Mouse (Mus musculus) myocyte (in vitro differentiated cells): Measurements from ENCODE around the gene Ssh2. TPM values are rescaled to one million over a fixed set of nuclear protein-coding genes. Genes with fewer than 3 reads are reported as not detected.

Source experiments
- H3K27me3 ChIP-seq: one replicate; pipeline ENCODE4 v1.6.1; 2011; ENCODE audit not compliant: control insufficient read depth, insufficient read depth, insufficient read length
- H3K36me3 ChIP-seq: one replicate; pipeline ENCODE4 v1.6.1; 2011; ENCODE audit not compliant: control insufficient read depth, insufficient read depth
- H3K4me2 ChIP-seq: one replicate; pipeline ENCODE4 v1.6.1; 2011; ENCODE audit warnings: low read depth, control low read depth
- H3K4me3 ChIP-seq: one replicate; pipeline ENCODE4 v1.5.1; 2011; ENCODE audit warnings: mild to moderate bottlenecking, control low read depth, moderate library complexity
- H3K79me2 ChIP-seq: one replicate; pipeline ENCODE4 v1.6.1; 2011; ENCODE audit not compliant: control insufficient read depth, insufficient read depth
- H3ac ChIP-seq: one replicate; pipeline ENCODE4 v1.6.1; 2011; ENCODE audit not compliant: control insufficient read depth, insufficient read length
- CEBPB ChIP-seq: IDR thresholded peaks from 2 replicates; pipeline ENCODE4 v1.6.1; 2011; ENCODE audit warnings: mild to moderate bottlenecking, moderate library complexity; ENCODE audit not compliant: poor library complexity, insufficient read depth, severe bottlenecking
- E2F4 ChIP-seq: IDR thresholded peaks from one replicate; pipeline ENCODE4 v1.6.1; 2011; ENCODE audit warnings: mild to moderate bottlenecking, control low read depth, moderate library complexity; ENCODE audit not compliant: insufficient read depth
- MAX ChIP-seq: IDR thresholded peaks from one replicate; pipeline ENCODE4 v1.6.1; 2011; ENCODE audit warnings: low read depth, mild to moderate bottlenecking, control low read depth
- MYOD1 ChIP-seq, 3 experiments: IDR thresholded peaks; one replicate each; pipeline ENCODE4 v1.6.1; 2011; ENCODE audit warnings: control low read depth in 2 of 3, low read depth in 2 of 3, mild to moderate bottlenecking in 2 of 3, moderate library complexity in 1 of 3; ENCODE audit not compliant: insufficient read length in 2 of 3, control insufficient read depth in 1 of 3
- MYOG ChIP-seq, 3 experiments: IDR thresholded peaks; one replicate each; pipeline ENCODE4 v1.6.1; 2011; ENCODE audit warnings: control low read depth in 2 of 3, low read depth in 2 of 3, mild to moderate bottlenecking in 2 of 3; ENCODE audit not compliant: insufficient read length in 2 of 3, control insufficient read depth in 1 of 3, insufficient read depth in 1 of 3
- POLR2A ChIP-seq: IDR thresholded peaks from one replicate; pipeline ENCODE4 v1.6.1; 2011; ENCODE audit warnings: low read depth, mild to moderate bottlenecking, control low read depth, moderate library complexity; ENCODE audit not compliant: insufficient read length
- POLR2AphosphoS2 ChIP-seq: IDR thresholded peaks from one replicate; pipeline ENCODE4 v1.6.1; 2011; ENCODE audit warnings: low read depth, control low read depth; ENCODE audit not compliant: insufficient read length
- REST ChIP-seq: IDR thresholded peaks from one replicate; pipeline ENCODE4 v1.6.1; 2011; ENCODE audit warnings: mild to moderate bottlenecking, control low read depth, moderate library complexity; ENCODE audit not compliant: insufficient read depth, insufficient read length
- SRF ChIP-seq: IDR thresholded peaks from one replicate; pipeline ENCODE4 v1.6.1; 2011; ENCODE audit warnings: low read depth; ENCODE audit not compliant: control insufficient read depth, insufficient read length
- TCF12 ChIP-seq: IDR thresholded peaks from one replicate; pipeline ENCODE4 v1.6.1; 2011; ENCODE audit warnings: mild to moderate bottlenecking, control low read depth; ENCODE audit not compliant: poor library complexity, insufficient read depth, severe bottlenecking
- TCF3 ChIP-seq: IDR thresholded peaks from one replicate; pipeline ENCODE4 v1.6.1; 2011; ENCODE audit warnings: low read depth, control low read depth; ENCODE audit not compliant: insufficient read length
- USF1 ChIP-seq: IDR thresholded peaks from one replicate; pipeline ENCODE4 v1.6.1; 2011; ENCODE audit warnings: low read depth, mild to moderate bottlenecking, control low read depth, moderate library complexity
- polyA plus RNA-seq: library from polyadenylated mRNA; unstranded; fragments of >200 nt; fragmentation: generic; extraction: Trizol; gene quantifications from one replicate; pipeline ENCODE4 v1.2.1, GENCODE M21; 2012; ENCODE audit warnings: missing spikeins

Gene Ssh2
- polyA plus RNA-seq, 1 experiment, result 4.8 TPM

DNA sequence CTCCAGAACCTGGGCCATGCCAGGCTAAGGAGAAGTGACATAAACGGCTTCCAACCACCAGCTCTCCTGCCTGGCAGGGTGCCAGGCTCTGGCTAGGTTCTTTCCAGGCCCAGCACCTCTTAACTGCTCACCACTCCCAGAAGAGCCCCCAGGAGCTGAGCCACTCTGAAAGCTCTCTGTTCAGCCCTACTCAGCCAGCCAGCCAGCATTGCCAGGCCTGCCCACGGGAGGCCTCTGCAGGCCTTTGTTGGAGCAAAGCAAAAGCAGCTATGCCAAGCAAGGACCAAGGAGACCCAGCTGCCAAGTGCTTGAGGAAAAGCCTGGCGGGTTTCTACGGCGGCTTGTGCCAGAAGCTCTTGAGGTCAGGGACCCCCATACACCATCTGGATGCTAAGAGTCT is 270.7 kb downstream of the Ssh2 start:
- H3K27me3 ChIP-seq, result no peaks in the 10 kb centered on the region
- no peak overlapping the region for H3K4me2 ChIP-seq
- H3K36me3 ChIP-seq, result no peaks in the 10 kb centered on the region
- H3K79me2 ChIP-seq, result peaks cover 67% of the 10 kb centered on the region
- TF ChIP-seq MYOD1 (IDR thresholded peaks at IDR 0.05; ENCODE audit: control insufficient read depth in 1 of 3, insufficient read length in 2 of 3, low read depth in 2 of 3) (no peak), CEBPB (no peak), SRF (no peak), E2F4 (no peak), USF1 (no peak), MAX (no peak), REST (no peak), TCF3 (no peak), MYOG (IDR thresholded peaks at IDR 0.05; ENCODE audit: control insufficient read depth in 1 of 3, insufficient read depth in 1 of 3, insufficient read length in 2 of 3, low read depth in 2 of 3) (no peak), POLR2AphosphoS2 (no peak), POLR2A (no peak), TCF12 (no peak)
- no peak overlapping the region for H3K4me3 ChIP-seq
- H3ac ChIP-seq, result no peak overlapping the region

DNA sequence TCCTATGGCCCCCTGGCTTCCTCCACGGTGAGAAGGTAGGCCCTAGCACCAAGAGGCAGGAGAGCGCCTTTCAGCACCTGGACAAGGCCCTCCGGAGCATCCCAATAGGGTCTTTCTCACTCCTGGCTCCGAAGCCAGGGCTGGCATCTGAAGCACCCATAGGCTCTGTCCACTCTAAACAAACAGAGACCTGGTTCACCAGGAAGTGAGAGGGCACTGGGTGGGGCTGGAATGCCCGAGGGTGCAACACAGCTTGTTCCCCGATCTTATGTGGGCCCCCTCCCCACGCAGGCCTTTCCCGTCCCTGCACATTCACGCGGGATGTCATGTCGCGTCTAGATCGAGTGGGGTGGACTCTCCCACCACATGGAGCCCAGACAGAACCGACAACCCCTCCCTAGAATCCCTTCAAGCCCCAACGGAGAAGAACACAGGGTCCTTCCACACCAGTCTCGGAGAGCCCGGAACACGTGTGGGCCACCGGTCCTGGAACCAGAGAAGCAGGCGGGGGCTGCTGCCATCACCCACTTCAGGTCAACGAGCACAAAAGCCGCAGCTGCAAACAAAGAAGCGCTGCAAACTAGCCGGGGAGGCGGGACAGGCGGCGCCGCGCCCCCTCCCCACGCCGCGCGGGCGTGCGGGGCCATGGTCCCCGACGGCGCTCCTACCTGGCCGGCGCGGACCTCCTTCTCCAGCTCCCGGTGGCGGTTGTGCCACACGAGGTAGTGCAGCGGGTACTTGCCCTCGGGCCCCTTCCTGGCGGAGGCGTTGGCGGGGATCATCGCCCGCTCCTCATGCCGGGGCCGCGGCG is 272.9 kb downstream of the Ssh2 start:
- Histone ChIP-seq H3ac (peak overlapping the region; percentile 53), H3K4me3 (peak overlapping the region; percentile 57), H3K27me3 (no peaks in the 10 kb centered on the region), H3K36me3 (no peaks in the 10 kb centered on the region), H3K4me2 (peak overlapping the region; percentile 93), H3K79me2 (peaks cover 53% of the 10 kb centered on the region)
- TF ChIP-seq POLR2A (peak; percentile 20), REST (peak; percentile 69), MYOD1 (IDR thresholded peaks at IDR 0.05; ENCODE audit: control insufficient read depth in 1 of 3, insufficient read length in 2 of 3, low read depth in 2 of 3) (no peak), E2F4 (no peak), MAX (no peak)

DNA sequence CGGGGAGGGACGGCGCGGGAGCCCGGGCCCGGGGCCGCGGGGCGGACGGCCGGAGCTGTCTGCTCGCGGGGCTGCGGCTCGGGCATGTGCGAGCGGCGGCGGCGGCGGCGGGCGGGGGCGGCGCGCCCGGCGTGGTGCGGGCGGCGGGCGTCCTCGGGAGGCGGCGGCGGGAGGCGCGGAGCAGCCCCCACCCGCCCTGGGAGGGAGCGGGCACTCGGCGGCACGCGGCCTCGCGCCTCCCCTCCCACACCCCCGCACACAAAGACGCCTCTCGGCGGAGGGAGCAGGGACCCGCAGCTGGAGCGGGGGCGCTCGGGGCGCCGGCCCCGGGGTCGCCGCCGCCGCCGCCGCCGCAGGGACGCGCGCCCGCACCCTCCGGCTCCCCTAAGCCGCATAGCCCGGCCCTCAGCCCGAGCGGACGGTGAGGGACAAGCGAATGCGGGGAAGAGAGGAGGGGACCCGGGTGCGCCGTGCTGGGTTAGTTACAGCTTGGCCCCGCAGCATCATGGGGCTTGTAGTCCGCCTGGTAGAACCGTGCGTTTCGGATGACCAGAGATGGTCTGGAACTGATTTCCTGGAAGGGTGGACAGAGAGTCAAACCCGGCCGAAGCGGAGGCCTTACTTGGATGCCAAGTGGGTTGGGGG is 273.6 kb downstream of the Ssh2 start, which contains the start of gene Ankrd13b:
TSS of gene Ankrd13b (minus strand) at position 88 of the 645 bp plus-strand sequence.
- Histone ChIP-seq H3K79me2 (peaks cover 53% of the 10 kb centered on the region), H3K4me3 (peak within 1 kb of the TSS; percentile 57), H3ac (peak within 1 kb of the TSS; percentile 53), H3K27me3 (no peaks in the 10 kb centered on the region), H3K4me2 (peak within 1 kb of the TSS; percentile 100), H3K36me3 (no peaks in the 10 kb centered on the region)
- peak; percentile 65 for TF ChIP-seq POLR2AphosphoS2
- peak in 1 of 3 experiments; percentile 21 for TF ChIP-seq MYOD1 (IDR thresholded peaks at IDR 0.05; ENCODE audit: control insufficient read depth in 1 of 3, insufficient read length in 2 of 3, low read depth in 2 of 3)
- no peak for TF ChIP-seq MYOG (IDR thresholded peaks at IDR 0.05; ENCODE audit: control insufficient read depth in 1 of 3, insufficient read depth in 1 of 3, insufficient read length in 2 of 3, low read depth in 2 of 3)
- TF ChIP-seq REST, result no peak
- TF ChIP-seq POLR2A, result peak; percentile 56
- no peak for TF ChIP-seq MAX

DNA sequence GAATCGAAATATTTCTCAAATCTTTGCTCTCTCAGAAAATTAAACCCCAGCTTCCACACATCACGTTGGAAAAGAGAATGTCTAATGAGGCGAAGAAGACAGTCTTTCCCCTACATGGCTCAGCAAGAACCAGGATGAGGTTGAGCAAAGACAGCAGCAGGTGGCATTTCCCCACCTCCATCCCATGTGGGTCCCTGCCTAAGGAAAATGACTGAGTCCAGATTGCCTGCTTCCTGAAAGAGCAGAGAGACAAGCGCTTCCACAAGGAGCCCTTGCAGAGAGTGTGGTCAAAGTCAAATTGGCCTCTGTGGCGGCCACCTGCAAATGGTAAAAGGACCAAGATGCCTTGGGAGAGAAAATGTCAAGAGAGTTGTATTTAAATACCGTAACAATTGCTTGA is 274.4 kb downstream of the Ssh2 start:
- peak overlapping the region; percentile 100 for H3K4me2 ChIP-seq
- no peak overlapping the region for H3ac ChIP-seq
- no peak for TF ChIP-seq E2F4
- TF ChIP-seq POLR2A, result no peak
- TF ChIP-seq MYOG (IDR thresholded peaks at IDR 0.05; ENCODE audit: control insufficient read depth in 1 of 3, insufficient read depth in 1 of 3, insufficient read length in 2 of 3, low read depth in 2 of 3), result no peak
- TF ChIP-seq MYOD1 (IDR thresholded peaks at IDR 0.05; ENCODE audit: control insufficient read depth in 1 of 3, insufficient read length in 2 of 3, low read depth in 2 of 3), result peak in 2 of 3 experiments; percentile 27 to 29
- no peak for TF ChIP-seq USF1
- TF ChIP-seq CEBPB, result no peak
- no peak for TF ChIP-seq TCF3
- no peak for TF ChIP-seq MAX
- H3K4me3 ChIP-seq, result peak overlapping the region; percentile 57
- H3K27me3 ChIP-seq, result no peaks in the 10 kb centered on the region
- peaks cover 54% of the 10 kb centered on the region for H3K79me2 ChIP-seq
- no peaks in the 10 kb centered on the region for H3K36me3 ChIP-seq

GRCm38 (mm10) chr11:77491123-77491501 is 275.0 kb downstream of the Ssh2 start:
- no peak overlapping the region for H3ac ChIP-seq
- peak overlapping the region; percentile 57 for H3K4me3 ChIP-seq
- no peaks in the 10 kb centered on the region for H3K27me3 ChIP-seq
- peaks cover 54% of the 10 kb centered on the region for H3K79me2 ChIP-seq
- peak overlapping the region; percentile 100 for H3K4me2 ChIP-seq
- H3K36me3 ChIP-seq, result no peaks in the 10 kb centered on the region
- TF ChIP-seq MYOG (IDR thresholded peaks at IDR 0.05; ENCODE audit: control insufficient read depth in 1 of 3, insufficient read depth in 1 of 3, insufficient read length in 2 of 3, low read depth in 2 of 3), result no peak
- no peak for TF ChIP-seq TCF3
- TF ChIP-seq MYOD1 (IDR thresholded peaks at IDR 0.05; ENCODE audit: control insufficient read depth in 1 of 3, insufficient read length in 2 of 3, low read depth in 2 of 3), result peak in 1 of 3 experiments; percentile 6
- TF ChIP-seq REST, result no peak
